Mouse (Mus musculus) layer of hippocampus, adult 6 months (tissue): ENCODE measurements around the gene Bbox1. TPM values are rescaled to one million over a fixed set of nuclear protein-coding genes. Genes with fewer than 3 reads are reported as not detected.

Experiments
- long read RNA-seq, 2 experiments: library from polyadenylated mRNA; unstranded; transcript quantifications; one replicate each; pipeline ENCODE4 v2.0.0; 2019 to 2020
- polyA plus RNA-seq: library from polyadenylated mRNA; unstranded; fragments of <200 nt; fragmentation: Nextera tagmentation; gene quantifications from 2 replicates; pipeline ENCODE4 v1.2.3, GENCODE M21; 2021

Bbox1 gene
- 3.2 and 7.1 TPM in 2 replicates for polyA plus RNA-seq
- long read RNA-seq, experiment 1, partial matches to known transcripts, result 0 of 10 reads
- long read RNA-seq, experiment 1, other reads (novel, unspliced or antisense), result 10 of 10 reads
- long read RNA-seq, experiment 2, partial matches to known transcripts, result 0 of 29 reads
- long read RNA-seq, experiment 2, other reads (novel, unspliced or antisense), result 28 of 29 reads

DNA sequence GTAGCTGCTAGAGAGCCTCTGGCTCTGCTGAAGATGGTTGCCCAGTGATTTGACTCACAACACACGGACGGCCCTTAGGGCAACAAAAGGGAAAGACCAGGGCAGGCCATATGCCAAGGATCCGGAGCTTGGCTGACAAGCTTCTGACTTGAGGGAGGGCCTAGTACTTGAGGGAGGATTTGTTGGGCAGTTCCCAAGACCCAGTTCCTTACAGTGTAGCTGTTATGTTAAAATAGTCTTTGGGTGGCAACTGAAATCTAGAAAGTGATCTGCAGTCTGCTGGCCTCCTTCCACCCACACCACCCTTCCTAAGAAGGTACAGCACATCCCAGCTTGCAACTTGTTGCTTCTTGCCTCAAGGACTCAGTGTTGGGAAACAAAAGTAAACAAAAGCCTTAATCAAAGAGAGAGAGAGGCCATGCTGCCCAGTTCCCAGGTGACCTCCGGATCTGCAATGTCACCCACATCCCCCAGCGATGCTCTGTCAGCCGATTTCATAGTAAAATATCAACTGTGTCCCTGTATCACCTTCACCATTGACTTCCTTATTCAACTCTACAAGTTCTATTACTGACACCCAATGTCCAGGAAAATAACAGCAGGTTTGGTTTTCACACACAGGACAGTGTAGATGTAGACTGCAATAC is at the start of gene Bbox1:
Gene Bbox1 (minus strand): TSS at position 52 of the 647 bp plus-strand sequence.

DNA sequence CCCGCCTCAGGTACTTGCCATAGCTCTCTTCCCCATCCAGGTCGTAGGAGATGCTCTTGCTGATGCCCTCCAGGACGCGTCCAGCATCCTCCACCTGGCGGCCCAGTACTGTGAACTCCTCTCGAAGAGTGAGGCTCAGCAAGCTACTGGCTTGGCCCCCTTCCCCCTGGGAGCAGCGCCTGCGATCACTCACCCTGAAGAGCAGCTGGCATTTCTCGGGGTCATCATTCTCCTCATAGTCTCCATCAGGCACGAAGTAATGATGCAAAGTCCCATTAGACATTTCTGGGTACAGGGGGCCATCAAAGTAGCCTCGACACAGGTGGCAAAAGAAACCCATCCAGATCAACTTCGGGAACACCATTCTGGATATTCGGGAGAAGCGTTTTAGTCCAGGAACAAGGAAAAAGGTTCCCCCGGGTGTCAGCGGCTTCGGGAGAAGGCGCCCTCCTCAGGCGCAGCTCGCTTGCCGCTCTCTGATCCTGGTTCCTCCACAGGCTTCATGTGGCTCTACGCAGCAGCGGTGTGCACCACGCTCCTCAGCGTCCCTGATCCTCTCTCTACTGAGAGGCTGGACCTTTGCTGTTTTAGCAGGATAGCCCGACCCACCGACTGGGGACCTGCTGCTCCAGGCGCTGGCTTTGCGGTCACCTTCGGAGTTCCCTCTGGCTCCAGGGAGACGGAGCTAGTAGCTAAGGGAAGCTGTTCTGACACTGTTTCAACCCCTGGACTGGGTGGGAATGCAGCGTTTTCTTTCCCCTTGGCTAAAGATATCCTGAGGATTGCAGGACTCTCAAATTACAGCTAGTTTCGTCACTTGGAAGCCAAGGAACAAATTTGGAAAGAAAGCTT is 48.3 kb upstream of the Bbox1 start, which contains the start of gene Fibin:
Gene Fibin (minus strand): TSS at position 752 of the 852 bp plus-strand sequence.

Other genes with a start within 250 kb of the Bbox1 start
- 2.0 and 3.0 TPM in 2 replicates for gene Fibin, start 48.6 kb upstream of the Bbox1 start, polyA plus RNA-seq